Mouse (Mus musculus): ENCODE measurements around the gene Gm9603. TPM values are rescaled to one million over a fixed set of nuclear protein-coding genes. Genes with fewer than 3 reads are reported as not detected.

The Gm9603 gene
- total RNA-seq (2023), result not detected

GRCm38 (mm10) chr14:5687357-5687756 is at the start of gene Gm9603:
Gene Gm9603, minus strand, starts transcription at chr14:5687457.

GRCm38 (mm10) chr14:5632928-5633327 is 54.3 kb downstream of the Gm9603 start, which contains the start of gene Gm8265:
Gene Gm8265, minus strand, starts transcription at chr14:5633028.

Other genes starting within 250 kb of the Gm9603 start
- not detected for gene Gm3194, start 232.0 kb downstream of the Gm9603 start, total RNA-seq (2023)
- gene Gm8246, start 209.6 kb downstream of the Gm9603 start, total RNA-seq (2023), result not detected
- not detected for gene Gm3187, start 203.2 kb downstream of the Gm9603 start, total RNA-seq (2023)
- not detected for gene Gm3488, start 185.8 kb downstream of the Gm9603 start, total RNA-seq (2023)
- not detected for gene Gm3532, start 149.0 kb downstream of the Gm9603 start, total RNA-seq (2023)
- gene Gm8265, start 54.4 kb downstream of the Gm9603 start, total RNA-seq (2023), result not detected
- not detected for gene Gm3373, start 54.1 kb upstream of the Gm9603 start, total RNA-seq (2023)
- gene Gm3383, start 120.5 kb upstream of the Gm9603 start, total RNA-seq (2023), result 1.3 TPM
- gene Gm3424, start 142.9 kb upstream of the Gm9603 start, total RNA-seq (2023), result not detected
- gene Gm8237, start 192.9 kb upstream of the Gm9603 start, total RNA-seq (2023), result not detected

Data from CD4-positive naive resting alpha-beta T cell, adult 57 days (primary cell).